ENCODE assay signal across 28 mouse cellular contexts in genomic region chr8:95440168-95440709, GRCm38 (mm10). TPM values are rescaled to one million over a fixed set of nuclear protein-coding genes. Genes with fewer than 3 reads are reported as not detected.
DNase-seq lines count a peak whose midpoint lies in the region; ATAC-seq and TF ChIP-seq lines count a peak whose summit lies in the region.
"Had no signal": no experiment of that assay in that cellular context is flagged by ENCODE, and none has a peak within 500 bp of the region (broad histone marks: within the 10 kb centered on the region; RNA-seq: fewer than 3 reads in every experiment).

No protein-coding gene starts in this region.

- H3K9me3 ChIP-seq in MEL (replicated peaks; ENCODE audit: insufficient read depth, low read length), result no peaks in the 10 kb centered on the region
- H3K9me3 ChIP-seq in liver, embryonic 12.5 days (replicated peaks), result no peaks in the 10 kb centered on the region
- no peaks in the 10 kb centered on the region for H3K9me3 ChIP-seq in liver, postnatal 0 days (ENCODE audit: low read length)
- H3K9me3 ChIP-seq: heart, embryonic 12.5 days; limb, embryonic 10.5 days; limb, embryonic 15.5 days; lung, embryonic 15.5 days had no signal

- H3K4me2 ChIP-seq in liver, embryonic 12.5 days, result peak overlapping the region; percentile 32; the same call in 1 of the 2 replicates
- H3K4me2 ChIP-seq in liver, postnatal 0 days (ENCODE audit: low read depth, low read length), result no peak overlapping the region
- H3K4me2 ChIP-seq: heart, embryonic 12.5 days; hindbrain, embryonic 14.5 days; limb, embryonic 15.5 days; lung, embryonic 15.5 days had no signal

- WGBS in liver, embryonic 12.5 days (ENCODE audit: insufficient replicate concordance), result 45% methylated on average over 5 of the region's 5 CpGs
- WGBS in liver, postnatal 0 days (ENCODE audit: insufficient replicate concordance), result 47% methylated on average over 5 of the region's 5 CpGs

- H3K36me3 ChIP-seq in MEL (ENCODE audit: control insufficient read depth in 1 of 2, insufficient read depth in 2 of 2, low read length in 2 of 2), result peaks cover 0 to 35% of the 10 kb centered on the region in 2 experiments; a peak in 2 of 4 replicates
- H3K36me3 ChIP-seq in liver, embryonic 12.5 days, result no peaks in the 10 kb centered on the region
- H3K36me3 ChIP-seq in liver, postnatal 0 days (replicated peaks; ENCODE audit: insufficient read depth, low read length), result no peaks in the 10 kb centered on the region
- H3K36me3 ChIP-seq: heart, embryonic 12.5 days; limb, embryonic 15.5 days; lung, embryonic 15.5 days had no signal

- no peaks in the 10 kb centered on the region for H3K27me3 ChIP-seq in MEL (ENCODE audit: control insufficient read depth in 1 of 2, insufficient read depth in 2 of 2, low read length in 2 of 2)
- H3K27me3 ChIP-seq in liver, embryonic 12.5 days (replicated peaks), result no peaks in the 10 kb centered on the region
- H3K27me3 ChIP-seq in liver, postnatal 0 days (ENCODE audit: insufficient read depth, low read length), result no peaks in the 10 kb centered on the region
- H3K27me3 ChIP-seq: heart, embryonic 12.5 days; limb, embryonic 15.5 days; lung, embryonic 15.5 days had no signal

- no peak overlapping the region for H3K9ac ChIP-seq in MEL (ENCODE audit: control insufficient read depth, low read depth, low read length, poor library complexity, severe bottlenecking)
- no peak overlapping the region for H3K9ac ChIP-seq in liver, embryonic 12.5 days
- H3K9ac ChIP-seq in liver, postnatal 0 days (replicated peaks), result no peak overlapping the region
- H3K9ac ChIP-seq: heart, embryonic 12.5 days; hindbrain, embryonic 14.5 days; limb, embryonic 15.5 days; lung, embryonic 15.5 days had no signal

- no peaks in the 10 kb centered on the region for H3K79me2 ChIP-seq in MEL (ENCODE audit: control insufficient read depth, insufficient read depth, low read length, poor library complexity)

- peak; percentile 92 to 93 for TF ChIP-seq EP300 in MEL (IDR thresholded peaks at IDR 0.05; ENCODE audit: low read depth in 1 of 2, low read length in 2 of 2)
- TF ChIP-seq EP300 in liver, postnatal 0 days (IDR thresholded peaks at IDR 0.05; ENCODE audit: low read depth), result peak; percentile 43

- DNase-seq in ES-CJ7 (ENCODE audit: low read depth, low spot score) (peak; percentile 28), MEL (ENCODE audit: low read depth, low spot score) (peak; percentile 71)
- DNase-seq in liver, postnatal 0 days, result no peak
- DNase-seq in heart, postnatal 10 days, result no peak
- DNase-seq in layer of hippocampus, postnatal 25 days (ENCODE audit: extremely low spot score in 1 of 2, low spot score in 1 of 2), result no peak
- no peak for DNase-seq in right cerebral cortex, postnatal 10 days (ENCODE audit: low spot score in 2 of 2)
- DNase-seq: adrenal gland, postnatal 10 days; cerebellum, adult 11 months; cerebellum, postnatal 10 days; gastrocnemius, adult 2 months; gastrocnemius, postnatal 36 days; heart, adult 2 months; lung, postnatal 4 days; midbrain, embryonic 14.5 days; spleen, adult 18-20 months; thymus, adult 2 months; thymus, postnatal 36 days had no signal

- no peak for TF ChIP-seq POLR2A in MEL (IDR thresholded peaks at IDR 0.05; ENCODE audit: control insufficient read depth in 1 of 2, insufficient read depth in 1 of 2, low read depth in 1 of 2, low read length in 2 of 2, poor library complexity in 1 of 2)

- H3K4me3 ChIP-seq in MEL (ENCODE audit: control insufficient read depth in 1 of 2, insufficient read depth in 1 of 2, low read depth in 2 of 2, low read length in 2 of 2), result no peak overlapping the region
- H3K4me3 ChIP-seq in liver, embryonic 12.5 days, result no peak overlapping the region
- H3K4me3 ChIP-seq in liver, postnatal 0 days (ENCODE audit: low read depth, low read length), result no peak overlapping the region
- H3K4me3 ChIP-seq: erythroblast, embryonic 14.5 days; gastrocnemius, adult 2 months; heart, adult 2 months; heart, embryonic 12.5 days; layer of hippocampus, adult 2 months; limb, embryonic 10.5 days; limb, embryonic 15.5 days; lung, embryonic 15.5 days had no signal

- TF ChIP-seq CTCF in MEL (IDR thresholded peaks at IDR 0.05 in 2 of 3, conservative IDR thresholded peaks at IDR 0.05 in 1 of 3; ENCODE audit: control insufficient read depth in 1 of 3, insufficient read depth in 1 of 3, low read depth in 2 of 3, low read length in 3 of 3, poor library complexity in 1 of 3, severe bottlenecking in 1 of 3), result no peak
- TF ChIP-seq CTCF in liver, postnatal 0 days (IDR thresholded peaks at IDR 0.05; ENCODE audit: low read depth), result no peak

- intact Hi-C loops in heart, postnatal 10 days (cut with DNase I), result no loop called here

- peak overlapping the region; percentile 47 for H3K27ac ChIP-seq in MEL (ENCODE audit: control insufficient read depth, low read depth, low read length)
- no peak overlapping the region for H3K27ac ChIP-seq in liver, embryonic 12.5 days
- no peak overlapping the region for H3K27ac ChIP-seq in liver, postnatal 0 days (ENCODE audit: low read depth)
- H3K27ac ChIP-seq: gastrocnemius, adult 2 months; heart, adult 2 months; hindbrain, embryonic 14.5 days; layer of hippocampus, adult 2 months; limb, embryonic 10.5 days; limb, embryonic 15.5 days; lung, embryonic 15.5 days had no signal

- peaks cover 26 to 41% of the 10 kb centered on the region in 2 experiments for H3K4me1 ChIP-seq in MEL (ENCODE audit: control insufficient read depth in 1 of 2, insufficient read depth in 2 of 2, low read length in 2 of 2)
- H3K4me1 ChIP-seq in liver, embryonic 12.5 days, result peaks cover 39% of the 10 kb centered on the region
- H3K4me1 ChIP-seq in liver, postnatal 0 days (ENCODE audit: insufficient read depth), result 0 out of 2 replicates have a peak, but pooled peaks cover 4% of the 10 kb centered on the region
- H3K4me1 ChIP-seq: heart, embryonic 12.5 days; limb, embryonic 10.5 days; limb, embryonic 15.5 days; lung, embryonic 15.5 days had no signal

- TF ChIP-seq RAD21 in MEL (IDR thresholded peaks at IDR 0.05; ENCODE audit: low read depth, low read length), result no peak

- 0 out of 2 replicates have a peak, but pooled peaks have one; percentile 48 for ATAC-seq in liver, embryonic 12.5 days
- no peak for ATAC-seq in liver, postnatal 0 days
- ATAC-seq: CD4-positive, CD25-positive, alpha-beta regulatory T cell, adult 4 months; forebrain, embryonic 16.5 days; intestine, postnatal 0 days had no signal

TF ChIP-seq in MEL, 35 proteins besides CTCF, POLR2A, EP300 and RAD21 (continues in another document):
- TF ChIP-seq ZKSCAN1 (IDR thresholded peaks at IDR 0.05; ENCODE audit: low read depth, low read length), result no peak
- no peak for TF ChIP-seq CHD2 (IDR thresholded peaks at IDR 0.05; ENCODE audit: low read length)
- no peak for TF ChIP-seq USF2 (IDR thresholded peaks at IDR 0.05; ENCODE audit: borderline replicate concordance in 1 of 2, insufficient read depth in 1 of 2, low read depth in 1 of 2, low read length in 2 of 2)
- peak; percentile 67; the same call in 1 of the 2 replicates for TF ChIP-seq MAFK (IDR thresholded peaks at IDR 0.05; ENCODE audit: borderline replicate concordance, low read depth, low read length)
- TF ChIP-seq NRF1 (IDR thresholded peaks at IDR 0.05; ENCODE audit: insufficient read depth, low read depth, low read length, poor library complexity, severe bottlenecking), result no peak
- TF ChIP-seq CHD1 (IDR thresholded peaks at IDR 0.05; ENCODE audit: low read depth, low read length), result no peak
- TF ChIP-seq MAZ (IDR thresholded peaks at IDR 0.05; ENCODE audit: low read depth, low read length), result peak; percentile 43; the same call in 1 of the 2 replicates
- TF ChIP-seq TCF12 (IDR thresholded peaks at IDR 0.05; ENCODE audit: low read depth, low read length), result peak; percentile 91
- TF ChIP-seq ZMIZ1 (IDR thresholded peaks at IDR 0.05; ENCODE audit: low read depth, low read length), result no peak
- no peak for TF ChIP-seq ZNF384 (IDR thresholded peaks at IDR 0.05; ENCODE audit: low read depth, low read length)
- no peak for TF ChIP-seq MEF2A (IDR thresholded peaks at IDR 0.05; ENCODE audit: extremely low read depth, insufficient replicate concordance, low read depth, low read length, poor library complexity, severe bottlenecking)
- no peak for TF ChIP-seq SMC3 (IDR thresholded peaks at IDR 0.05; ENCODE audit: low read depth, low read length)
- 0 out of 2 replicates have a peak, but pooled peaks have one; percentile 16 for TF ChIP-seq MAX (IDR thresholded peaks at IDR 0.05; ENCODE audit: low read length)
- TF ChIP-seq MXI1 (IDR thresholded peaks at IDR 0.05; ENCODE audit: low read depth, low read length), result 0 out of 2 replicates have a peak, but pooled peaks have one; percentile 27
- peak; percentile 80 for TF ChIP-seq TAL1 (IDR thresholded peaks at IDR 0.05; ENCODE audit: low read length)
- TF ChIP-seq TBP (IDR thresholded peaks at IDR 0.05; ENCODE audit: low read depth, low read length), result no peak
- peak; percentile 79 for TF ChIP-seq SIN3A (IDR thresholded peaks at IDR 0.05; ENCODE audit: low read length)
- no peak for TF ChIP-seq GABPA (IDR thresholded peaks at IDR 0.05; ENCODE audit: low read depth, low read length)
- no peak for TF ChIP-seq NELFE (IDR thresholded peaks at IDR 0.05; ENCODE audit: low read depth, low read length)
- TF ChIP-seq MYB (IDR thresholded peaks at IDR 0.05; ENCODE audit: low read depth, low read length), result peak; percentile 62
- no peak for TF ChIP-seq KAT2A (conservative IDR thresholded peaks at IDR 0.05; ENCODE audit: low read depth, low read length)
- TF ChIP-seq ETS1 (IDR thresholded peaks at IDR 0.05; ENCODE audit: low read depth, low read length), result peak; percentile 76

RNA-seq across cellular contexts. Expression of gene Cfap20, which starts 5.6 kb away (rescaled TPM):
- 56.2 and 62.0 TPM in 2 replicates for total RNA-seq in MEL (2012; rRNA removed)
- polyA plus RNA-seq in MEL (2012; ENCODE audit: insufficient read depth in 1 of 2, insufficient read length in 2 of 2, low read depth in 1 of 2, low replicate concordance in 2 of 2, missing spikeins in 1 of 2), result 100 to 1,000 TPM in 1 of 2 experiments, 10 to 100 TPM in 1; 77.7 to 281 TPM
- 44.2 and 45.9 TPM in 2 replicates for polyA plus RNA-seq in liver, embryonic 12.5 days (2016; fragmentation: Nextera tagmentation; extraction: Ambion mirVana)
- 30.4 and 33.1 TPM in 2 replicates for polyA plus RNA-seq in liver, postnatal 0 days (2015; fragmentation: Nextera tagmentation; extraction: Ambion mirVana)
- total RNA-seq in heart, postnatal 10 days (2021), result 10 to 100 TPM; 42.7 to 57.6 TPM
- total RNA-seq in layer of hippocampus, postnatal 25 days (2021), result 10 to 100 TPM; 57.6 to 63.5 TPM

RNA-seq across cellular contexts. Expression of gene Csnk2a2, which starts 49.6 kb away (rescaled TPM):
- total RNA-seq in MEL (2012; rRNA removed), result 42.3 and 44.0 TPM in 2 replicates
- polyA plus RNA-seq in MEL (2012; ENCODE audit: insufficient read depth in 1 of 2, insufficient read length in 2 of 2, low read depth in 1 of 2, low replicate concordance in 2 of 2, missing spikeins in 1 of 2), result 100 to 1,000 TPM in 1 of 2 experiments, not detected in 1; 121 TPM
- 7.2 and 7.3 TPM in 2 replicates for polyA plus RNA-seq in liver, embryonic 12.5 days (2016; fragmentation: Nextera tagmentation; extraction: Ambion mirVana)
- 3.8 and 4.7 TPM in 2 replicates for polyA plus RNA-seq in liver, postnatal 0 days (2015; fragmentation: Nextera tagmentation; extraction: Ambion mirVana)
- total RNA-seq in heart, postnatal 10 days (2021), result 10 to 100 TPM; 44.3 to 44.7 TPM
- total RNA-seq in layer of hippocampus, postnatal 25 days (2021), result 10 to 100 TPM; 69.8 to 70.5 TPM

Comparison
In these comparisons a context has a peak if more than half of its experiments do, and no peak if none do; other contexts are left out.
1. DNase-seq: peak in ES-CJ7 (single experiment) and MEL (single experiment); none in liver, postnatal 0 days (single experiment), heart, postnatal 10 days (0 of 2), layer of hippocampus, postnatal 25 days (0 of 2) and right cerebral cortex, postnatal 10 days (0 of 2).